Mouse (Mus musculus) small intestine, adult 2 months (tissue): ENCODE results near the gene Spata3.

Experiments used
- CTCF ChIP-seq: fragments of 200-500 bp; IDR thresholded peaks from 2 replicates; pipeline ENCODE4 v1.5.1; 2012; ENCODE audit warnings: low read depth, mild to moderate bottlenecking, control low read depth, inconsistent platforms, low read length, moderate library complexity, mixed read lengths; ENCODE audit not compliant: insufficient replicate concordance, insufficient read length; ENCODE audit errors: extremely low read depth
- POLR2A ChIP-seq: fragments of 200-500 bp; IDR thresholded peaks from 2 replicates; pipeline ENCODE4 v1.6.1; 2012; ENCODE audit warnings: low read depth, mild to moderate bottlenecking, control low read depth, inconsistent platforms, low read length, moderate library complexity

GRCm38 (mm10) chr1:86007778-86008177, 8.8 kb upstream of the Spata3 start:
- TF ChIP-seq CTCF (peak; percentile 91; the same call in 1 of the 2 replicates), POLR2A (no peak)
